Mouse (Mus musculus): ENCODE measurements around the gene Olfr697. TPM values are rescaled to one million over a fixed set of nuclear protein-coding genes. Genes with fewer than 3 reads are reported as not detected.
"Not testable (repeated sequence)": the region's sequence is repeated elsewhere in the genome, so short reads cannot be mapped to it uniquely, and the experiment has no call there.

Olfr697 gene
- not detected in 2 replicates for total RNA-seq (2017)

DNA sequence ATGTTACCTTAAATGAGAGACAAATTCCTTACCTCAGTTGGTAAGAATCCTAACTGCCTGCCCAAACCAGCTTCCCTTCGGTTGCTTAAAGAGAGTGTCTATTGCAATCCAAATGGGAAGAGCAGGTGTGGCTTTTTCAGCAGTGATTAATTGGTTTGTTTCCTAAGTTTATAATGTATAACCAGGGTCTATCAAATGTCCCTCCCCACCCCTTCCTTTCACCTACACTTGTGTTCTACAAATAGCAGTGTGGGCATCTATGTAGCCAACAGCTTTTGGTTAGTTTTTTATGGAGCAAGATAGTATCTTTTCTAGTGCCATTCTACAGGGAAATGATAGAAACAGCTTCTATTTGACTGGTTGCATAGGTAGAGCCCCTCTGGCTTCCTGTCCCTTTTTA is at the start of gene Olfr697:
Gene Olfr697, minus strand, starts transcription at position 101 of the 400 bp plus-strand sequence.
- ATAC-seq (ENCODE audit: extremely low read depth, insufficient number of reproducible peaks, low FRiP score, poor library complexity, severe bottlenecking): no peak

DNA sequence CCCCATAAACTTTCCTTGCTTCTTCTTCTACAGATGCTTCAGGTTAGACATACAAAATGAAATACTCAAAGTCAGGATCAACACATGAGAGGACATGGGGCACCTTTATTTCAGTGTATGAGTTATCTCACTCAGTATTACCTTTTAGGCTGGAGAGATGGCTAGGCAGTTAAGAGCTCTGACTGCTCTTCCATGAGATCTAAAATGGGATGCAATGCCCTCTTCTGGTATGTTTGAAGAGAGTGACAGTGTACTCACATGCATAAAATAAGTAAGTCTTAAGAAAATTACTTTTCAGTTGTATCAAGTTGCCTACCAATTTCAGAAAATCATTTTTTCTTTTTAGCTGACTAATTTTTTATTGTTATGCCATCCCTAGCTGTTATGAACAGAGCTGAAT is 46.1 kb upstream of the Olfr697 start:
- ATAC-seq (ENCODE audit: extremely low read depth, insufficient number of reproducible peaks, low FRiP score, poor library complexity, severe bottlenecking): peak; percentile 36; the same call in 1 of the 2 replicates

DNA sequence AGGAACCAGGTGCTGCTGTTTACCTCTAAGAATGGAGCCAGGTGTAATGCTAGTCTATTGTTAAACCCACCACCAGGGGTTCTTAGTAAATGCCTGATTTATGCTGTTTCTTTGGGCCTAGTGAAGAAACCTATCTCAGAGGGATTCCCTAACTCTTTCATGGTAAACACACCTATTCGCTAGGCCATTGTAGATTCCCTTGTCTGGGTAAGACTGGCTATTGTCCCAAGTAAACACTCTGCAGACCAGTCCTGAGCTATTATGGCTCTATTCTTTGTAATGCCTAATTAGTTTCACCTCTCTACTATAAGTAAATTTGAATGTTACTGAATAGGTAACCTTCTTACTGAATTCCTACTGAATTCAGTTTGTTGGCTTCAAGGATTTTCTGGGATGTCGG is 18.8 kb upstream of the Olfr697 start:
- not testable (repeated sequence) for ATAC-seq (ENCODE audit: extremely low read depth, insufficient number of reproducible peaks, low FRiP score, poor library complexity, severe bottlenecking)

DNA sequence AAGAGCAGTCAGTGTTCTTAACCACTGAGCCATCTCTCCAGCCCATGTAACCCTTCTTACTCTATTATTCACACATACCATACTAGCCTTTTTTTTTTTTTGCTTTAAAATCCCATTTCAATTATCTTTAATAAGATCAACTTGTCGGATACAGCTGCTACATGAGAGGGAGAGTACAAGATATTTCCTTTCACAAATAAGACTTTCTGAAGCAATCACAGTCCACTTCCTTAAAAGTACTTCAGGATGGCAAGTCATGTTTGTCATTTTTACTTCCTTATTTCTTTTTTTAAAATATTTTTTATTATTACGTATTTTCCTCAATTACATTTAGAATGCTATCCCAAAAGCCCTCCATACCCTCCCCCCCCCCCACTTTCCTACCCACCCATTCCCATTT is 16.6 kb upstream of the Olfr697 start:
- ATAC-seq (ENCODE audit: extremely low read depth, insufficient number of reproducible peaks, low FRiP score, poor library complexity, severe bottlenecking): peak; percentile 85; the same call in 1 of the 2 replicates

DNA sequence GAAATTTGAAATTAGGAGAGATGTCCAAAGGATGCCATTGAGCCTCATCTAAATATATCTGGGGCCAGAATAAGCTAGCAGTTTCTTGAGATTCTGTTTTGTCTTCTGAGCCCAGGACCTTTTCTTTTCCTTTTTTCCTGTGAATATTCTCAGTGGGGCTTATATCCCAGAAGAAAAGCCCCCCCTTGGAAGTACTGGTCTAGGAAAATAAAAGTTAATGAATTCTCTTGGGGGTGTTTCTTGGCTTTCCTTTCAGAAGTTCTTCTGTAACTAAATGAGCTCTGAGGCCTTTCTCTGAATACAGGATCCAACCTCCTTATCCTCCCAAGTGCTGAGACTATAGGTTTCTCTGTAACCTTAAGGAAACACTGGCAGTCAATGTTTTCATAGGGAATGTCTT is 13.1 kb upstream of the Olfr697 start, which contains the start of gene Olfr698:
Gene Olfr698, minus strand, starts transcription at position 101 of the 400 bp plus-strand sequence.
- no peak for ATAC-seq (ENCODE audit: extremely low read depth, insufficient number of reproducible peaks, low FRiP score, poor library complexity, severe bottlenecking)

DNA sequence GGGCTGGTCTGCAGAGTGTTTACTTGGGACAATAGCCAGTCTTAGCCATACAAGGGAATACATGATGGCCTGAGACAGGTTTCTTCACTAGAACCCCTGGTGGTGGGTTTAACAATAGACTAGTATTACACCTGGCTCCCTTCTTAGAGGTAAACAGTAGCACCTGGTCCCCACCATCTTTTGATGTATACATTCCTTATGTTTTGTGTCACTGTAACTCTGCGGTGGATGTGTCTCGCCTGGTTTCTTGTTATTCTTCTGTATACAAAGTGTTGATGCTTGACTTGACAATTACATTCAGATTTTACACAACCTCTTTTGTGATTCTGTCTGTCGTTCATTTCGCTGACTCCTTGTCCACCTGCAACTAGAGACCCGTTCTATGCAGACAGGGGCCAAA is 3.6 kb upstream of the Olfr697 start:
- no peak for ATAC-seq (ENCODE audit: extremely low read depth, insufficient number of reproducible peaks, low FRiP score, poor library complexity, severe bottlenecking)

DNA sequence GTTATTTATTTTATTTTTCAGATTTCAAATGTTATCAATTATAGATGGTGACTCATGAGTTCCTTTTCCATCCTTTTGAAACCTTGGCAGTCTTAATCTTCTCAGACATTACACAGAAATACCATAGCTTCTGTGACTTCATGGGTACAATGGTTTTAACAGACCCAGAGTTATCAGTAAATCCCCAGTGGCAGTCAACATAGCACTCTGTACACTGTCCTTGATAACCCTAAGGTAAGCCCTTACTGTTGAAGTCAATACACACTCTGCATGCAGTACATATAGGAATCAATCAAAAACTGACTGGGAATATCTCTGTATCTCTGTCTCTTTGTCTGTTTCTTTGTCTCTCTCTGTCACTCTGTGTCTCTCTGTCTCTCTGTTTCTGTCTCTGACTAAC is 5.2 kb downstream of the Olfr697 start:
- ATAC-seq (ENCODE audit: extremely low read depth, insufficient number of reproducible peaks, low FRiP score, poor library complexity, severe bottlenecking): no peak

DNA sequence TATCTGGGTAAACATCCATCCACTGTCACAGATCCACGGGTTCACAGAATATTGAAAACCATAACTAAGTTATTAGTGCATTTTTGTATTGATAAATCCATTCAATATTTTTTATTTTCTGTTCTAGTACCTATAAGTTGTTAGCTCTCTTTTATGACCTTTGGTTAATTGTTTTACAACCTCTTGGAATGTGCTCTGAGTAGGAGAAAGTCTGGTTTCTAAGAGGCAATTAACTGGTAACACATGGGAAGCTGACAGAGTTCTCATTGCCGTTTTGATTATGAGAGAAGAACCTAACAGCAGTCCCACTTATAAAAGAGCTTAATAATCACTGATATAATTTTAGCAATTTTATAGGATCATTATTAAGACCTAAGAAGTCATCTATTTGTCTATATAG is 8.5 kb downstream of the Olfr697 start:
- no peak for ATAC-seq (ENCODE audit: extremely low read depth, insufficient number of reproducible peaks, low FRiP score, poor library complexity, severe bottlenecking)

DNA sequence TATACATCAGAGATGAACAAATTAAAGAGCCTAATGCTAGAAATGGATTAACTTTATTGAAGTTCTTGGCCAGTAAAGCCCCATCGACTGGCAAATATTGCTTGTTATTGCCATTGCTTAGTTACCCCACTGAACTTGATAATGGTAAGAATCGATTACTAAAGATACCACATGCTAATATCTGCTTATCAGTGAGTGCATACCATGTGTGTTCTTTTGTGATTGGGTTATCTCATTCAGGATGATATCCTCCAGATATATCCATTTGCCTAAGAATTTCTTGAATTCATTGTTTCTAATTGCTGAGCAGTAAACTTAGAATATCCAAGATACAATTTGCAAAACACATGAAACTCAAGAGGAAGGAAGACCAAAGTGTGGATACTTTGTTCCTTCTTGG is 16.6 kb downstream of the Olfr697 start:
- ATAC-seq (ENCODE audit: extremely low read depth, insufficient number of reproducible peaks, low FRiP score, poor library complexity, severe bottlenecking): not testable (repeated sequence)

DNA sequence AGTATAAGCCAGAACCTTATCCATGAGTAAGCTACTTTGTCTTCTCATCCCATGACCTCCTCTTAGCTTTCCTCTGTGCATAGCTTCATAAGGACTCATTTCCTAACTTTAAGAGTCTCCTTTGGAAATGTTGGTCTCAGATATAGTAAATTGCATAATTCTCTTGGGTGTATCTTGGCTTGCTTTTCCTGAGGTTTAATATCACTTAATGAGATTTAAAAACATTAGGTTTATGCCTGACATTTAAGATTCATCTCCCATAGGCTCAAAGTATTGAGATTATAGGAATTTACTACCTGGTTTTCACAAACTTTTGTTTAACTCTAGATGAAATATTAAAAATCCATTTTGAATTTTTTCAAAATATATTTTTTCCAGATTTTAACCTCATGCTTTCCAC is 25.9 kb downstream of the Olfr697 start, which contains the start of gene Olfr695:
Gene Olfr695, minus strand, starts transcription at position 101 of the 400 bp plus-strand sequence.
- no peak for ATAC-seq (ENCODE audit: extremely low read depth, insufficient number of reproducible peaks, low FRiP score, poor library complexity, severe bottlenecking)

DNA sequence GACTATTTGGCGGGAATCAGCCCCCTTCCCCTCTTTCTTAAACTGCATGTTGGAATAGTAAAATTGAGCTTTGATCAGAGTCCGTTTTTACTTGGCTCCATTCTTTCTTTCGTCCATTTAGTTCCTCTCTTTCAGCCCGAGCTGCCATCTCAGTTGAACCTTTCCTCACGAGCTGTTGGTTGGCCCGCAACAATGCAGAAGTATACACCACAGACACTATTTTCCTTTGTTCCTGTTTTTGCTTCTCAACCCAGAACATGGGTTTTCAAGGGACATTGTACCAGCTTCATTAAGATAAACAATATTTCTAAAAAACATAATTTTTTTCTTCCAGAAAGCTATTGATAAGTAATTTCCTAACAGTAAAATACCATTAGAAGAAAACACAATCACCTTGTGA is 30.8 kb downstream of the Olfr697 start:
- peak; percentile 88 for ATAC-seq (ENCODE audit: extremely low read depth, insufficient number of reproducible peaks, low FRiP score, poor library complexity, severe bottlenecking)

DNA sequence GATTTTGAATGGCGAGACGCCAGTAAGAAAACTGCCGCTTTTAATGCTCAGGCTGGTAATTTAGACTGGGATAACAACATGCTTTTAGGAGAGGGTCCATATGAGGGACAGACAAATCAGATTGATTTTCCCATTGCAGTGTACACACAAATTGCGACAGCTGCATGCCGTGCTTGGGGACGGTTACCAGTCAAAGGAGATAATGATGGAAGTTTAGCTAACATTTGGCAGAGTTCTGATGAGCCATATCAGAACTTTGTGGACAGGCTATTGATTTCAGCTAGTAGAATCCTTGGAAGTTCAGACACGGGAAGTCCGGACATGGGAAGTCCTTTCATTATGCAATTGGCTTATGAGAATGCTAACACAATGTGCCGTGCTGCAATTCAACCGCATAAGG is 34.5 kb downstream of the Olfr697 start:
- not testable (repeated sequence) for ATAC-seq (ENCODE audit: extremely low read depth, insufficient number of reproducible peaks, low FRiP score, poor library complexity, severe bottlenecking)

DNA sequence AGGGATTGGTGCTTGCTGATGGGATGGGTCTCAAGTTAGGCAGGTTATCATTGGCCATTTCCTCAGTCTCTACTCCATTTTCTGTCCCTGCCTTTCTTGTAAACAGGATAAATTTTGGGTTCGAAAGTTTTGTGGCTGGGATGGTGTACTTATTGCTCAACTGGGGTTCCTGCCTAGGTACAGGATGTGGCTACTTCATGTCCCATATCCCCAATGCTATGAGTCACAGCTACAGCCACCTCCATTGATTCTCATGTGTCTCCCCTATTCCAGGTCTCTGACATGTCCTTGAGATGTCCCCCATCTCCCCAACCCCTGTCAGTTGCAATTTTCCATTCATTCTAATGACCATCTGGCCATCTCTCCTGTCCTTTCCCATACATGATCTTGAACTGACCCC is 45.4 kb downstream of the Olfr697 start:
- ATAC-seq (ENCODE audit: extremely low read depth, insufficient number of reproducible peaks, low FRiP score, poor library complexity, severe bottlenecking): no peak

DNA sequence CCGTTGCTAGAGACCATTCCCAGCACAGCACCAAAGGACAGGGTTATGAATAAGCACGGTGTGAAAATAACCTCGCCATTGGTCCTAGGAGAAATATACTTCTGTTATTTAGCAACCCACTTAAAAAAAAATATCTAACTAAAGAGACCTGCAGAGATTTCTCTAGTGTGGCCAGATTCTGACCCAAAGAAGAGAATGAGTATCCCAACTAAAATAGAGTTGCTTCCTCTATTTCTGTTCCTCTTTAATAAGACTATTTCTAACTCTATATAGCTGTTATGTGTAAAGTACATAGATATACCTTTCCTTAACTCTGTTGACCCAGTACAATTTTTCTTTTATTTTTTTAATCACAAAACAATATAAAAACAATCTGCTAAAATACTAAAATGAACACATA is 49.3 kb downstream of the Olfr697 start:
- no peak for ATAC-seq (ENCODE audit: extremely low read depth, insufficient number of reproducible peaks, low FRiP score, poor library complexity, severe bottlenecking)

DNA sequence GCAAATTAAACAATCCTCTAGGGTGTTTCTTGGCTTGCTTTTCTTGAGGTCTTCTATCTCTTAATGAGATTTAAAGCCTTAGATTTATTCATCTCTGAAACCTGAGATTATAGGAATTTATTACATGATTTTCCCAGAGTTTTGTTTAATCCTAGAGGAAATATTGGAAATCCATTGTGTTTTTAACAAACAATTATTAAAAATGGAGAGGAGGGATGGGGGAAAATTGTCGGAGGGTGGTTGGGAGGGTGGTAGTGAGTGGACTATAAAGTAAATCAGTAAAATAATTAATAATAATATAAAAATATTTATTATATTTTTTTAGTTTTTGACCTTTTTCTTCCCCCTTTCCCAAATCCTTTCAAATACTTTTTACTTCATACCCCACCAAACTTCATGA is 50.5 kb downstream of the Olfr697 start, which contains the start of gene Olfr694:
Gene Olfr694, minus strand, starts transcription at position 101 of the 400 bp plus-strand sequence.
- ATAC-seq (ENCODE audit: extremely low read depth, insufficient number of reproducible peaks, low FRiP score, poor library complexity, severe bottlenecking): no peak

Other genes starting within 250 kb of the Olfr697 start
- gene Olfr693, start 61.9 kb downstream of the Olfr697 start, total RNA-seq (2017): not detected in 2 replicates
- gene Olfr694, start 50.6 kb downstream of the Olfr697 start, total RNA-seq (2017): 0.12 TPM in 1 of 2 replicates, not detected in the other
- not detected in 2 replicates for gene Olfr695, start 26.0 kb downstream of the Olfr697 start, total RNA-seq (2017)
- not detected in 2 replicates for gene Olfr698, start 13.0 kb upstream of the Olfr697 start, total RNA-seq (2017)
- 0.12 TPM in 1 of 2 replicates, not detected in the other for gene Olfr699, start 50.8 kb upstream of the Olfr697 start, total RNA-seq (2017)
- not detected in 2 replicates for gene Olfr700, start 66.4 kb upstream of the Olfr697 start, total RNA-seq (2017)
- not detected in 2 replicates for gene Olfr701, start 71.7 kb upstream of the Olfr697 start, total RNA-seq (2017)
- not detected in 2 replicates for gene Olfr702, start 91.5 kb upstream of the Olfr697 start, total RNA-seq (2017)
- not detected in 2 replicates for gene Olfr703, start 100.9 kb upstream of the Olfr697 start, total RNA-seq (2017)
- not detected in 2 replicates for gene Olfr704, start 120.7 kb upstream of the Olfr697 start, total RNA-seq (2017)
- not detected in 2 replicates for gene Olfr705, start 134.4 kb upstream of the Olfr697 start, total RNA-seq (2017)
- gene Olfr706, start 145.7 kb upstream of the Olfr697 start, total RNA-seq (2017): not detected in 2 replicates
- not detected in 2 replicates for gene Olfr707, start 158.8 kb upstream of the Olfr697 start, total RNA-seq (2017)
- not detected in 2 replicates for gene Olfr1532-ps1, start 165.6 kb upstream of the Olfr697 start, total RNA-seq (2017)
- not detected in 2 replicates for gene Olfr709-ps1, start 189.8 kb upstream of the Olfr697 start, total RNA-seq (2017)
- not detected in 2 replicates for gene Olfr710, start 205.9 kb upstream of the Olfr697 start, total RNA-seq (2017)
- under 0.01 and 0.12 TPM in 2 replicates for gene Olfr6, start 221.5 kb upstream of the Olfr697 start, total RNA-seq (2017)
- 0.23 TPM in 1 of 2 replicates, not detected in the other for gene Olfr711, start 233.0 kb upstream of the Olfr697 start, total RNA-seq (2017)

All from neutrophil, adult 5-6 weeks (primary cell).